In genomic region chr10:60256088-60256487, GRCm38 (mm10) we compare ENCODE assay signal across 19 mouse cellular contexts. TPM values are rescaled to one million over a fixed set of nuclear protein-coding genes. Genes with fewer than 3 reads are reported as not detected.
DNase-seq lines count a peak whose midpoint lies in the region; ATAC-seq and TF ChIP-seq lines count a peak whose summit lies in the region.
"Had no signal": no experiment of that assay in that cellular context is flagged by ENCODE, and none has a peak within 500 bp of the region (broad histone marks: within the 10 kb centered on the region; RNA-seq: fewer than 3 reads in every experiment).

No protein-coding gene starts in this region.

- TF ChIP-seq EP300 in liver, postnatal 0 days (IDR thresholded peaks at IDR 0.05; ENCODE audit: low read depth) = peak; percentile 63
- TF ChIP-seq EP300 in stomach, postnatal 0 days (optimal IDR thresholded peaks at IDR 0.05) = no peak

- no peak overlapping the region for H3K4me3 ChIP-seq in intestine, embryonic 14.5 days (ENCODE audit: low read depth, low read length)
- H3K4me3 ChIP-seq in intestine, postnatal 0 days (ENCODE audit: low read depth, low read length) = no peak overlapping the region
- no peak overlapping the region for H3K4me3 ChIP-seq in liver, postnatal 0 days (ENCODE audit: low read depth, low read length)
- H3K4me3 ChIP-seq in stomach, postnatal 0 days (ENCODE audit: low read depth, low read length) = no peak overlapping the region
- H3K4me3 ChIP-seq: embryonic facial prominence, embryonic 12.5 days; forebrain, embryonic 15.5 days; heart, embryonic 10.5 days; hindbrain, embryonic 13.5 days had no signal

- no peak overlapping the region for H3K4me2 ChIP-seq in intestine, embryonic 14.5 days (ENCODE audit: low read length)
- no peak overlapping the region for H3K4me2 ChIP-seq in intestine, postnatal 0 days (replicated peaks; ENCODE audit: low read depth)
- H3K4me2 ChIP-seq in liver, postnatal 0 days (ENCODE audit: low read depth, low read length) = no peak overlapping the region
- no peak overlapping the region for H3K4me2 ChIP-seq in stomach, postnatal 0 days (replicated peaks; ENCODE audit: low read depth)
- H3K4me2 ChIP-seq: embryonic facial prominence, embryonic 12.5 days; forebrain, embryonic 15.5 days; hindbrain, embryonic 13.5 days had no signal

- peak; percentile 72 for ATAC-seq in intestine, embryonic 14.5 days (replicated peaks; ENCODE audit: low FRiP score, low TSS enrichment, low read depth)
- peak; percentile 72 for ATAC-seq in intestine, postnatal 0 days
- ATAC-seq in liver, postnatal 0 days = 0 out of 2 replicates have a peak, but pooled peaks have one; percentile 9
- ATAC-seq in stomach, postnatal 0 days (ENCODE audit: low FRiP score, low TSS enrichment) = no peak
- ATAC-seq: forebrain, embryonic 15.5 days; hindbrain, postnatal 0 days had no signal

- intact Hi-C loops in gastrocnemius, postnatal 36 days (cut with DNase I) = no loop called here

- no peak for TF ChIP-seq CTCF in intestine, postnatal 0 days (IDR thresholded peaks at IDR 0.05; ENCODE audit: low read depth)
- no peak for TF ChIP-seq CTCF in liver, postnatal 0 days (IDR thresholded peaks at IDR 0.05; ENCODE audit: low read depth)
- TF ChIP-seq CTCF in stomach, postnatal 0 days (IDR thresholded peaks at IDR 0.05; ENCODE audit: low read depth) = no peak

- H3K27me3 ChIP-seq in intestine, embryonic 14.5 days (replicated peaks; ENCODE audit: control insufficient read depth, insufficient read depth, low read length) = no peaks in the 10 kb centered on the region
- no peaks in the 10 kb centered on the region for H3K27me3 ChIP-seq in intestine, postnatal 0 days (replicated peaks; ENCODE audit: control insufficient read depth, insufficient read depth, low read length)
- H3K27me3 ChIP-seq in liver, postnatal 0 days (ENCODE audit: insufficient read depth, low read length) = no peaks in the 10 kb centered on the region
- H3K27me3 ChIP-seq in stomach, postnatal 0 days (ENCODE audit: control insufficient read depth, insufficient read depth, low read length) = no peaks in the 10 kb centered on the region
- H3K27me3 ChIP-seq: embryonic facial prominence, embryonic 12.5 days; forebrain, embryonic 15.5 days; hindbrain, embryonic 13.5 days had no signal

- H3K4me1 ChIP-seq in intestine, embryonic 14.5 days (replicated peaks; ENCODE audit: control insufficient read depth, insufficient read depth, low read length) = no peaks in the 10 kb centered on the region
- 0 out of 2 replicates have a peak, but pooled peaks cover 5% of the 10 kb centered on the region for H3K4me1 ChIP-seq in intestine, postnatal 0 days (replicated peaks; ENCODE audit: control insufficient read depth, insufficient read depth, low read length)
- H3K4me1 ChIP-seq in liver, postnatal 0 days (ENCODE audit: insufficient read depth) = peaks cover 13% of the 10 kb centered on the region
- no peaks in the 10 kb centered on the region for H3K4me1 ChIP-seq in stomach, postnatal 0 days (replicated peaks; ENCODE audit: control insufficient read depth, insufficient read depth)
- H3K4me1 ChIP-seq: embryonic facial prominence, embryonic 12.5 days; forebrain, embryonic 15.5 days; hindbrain, embryonic 13.5 days had no signal

- no peaks in the 10 kb centered on the region for H3K36me3 ChIP-seq in intestine, embryonic 14.5 days (ENCODE audit: control insufficient read depth, insufficient read depth, low read length)
- H3K36me3 ChIP-seq in intestine, postnatal 0 days (ENCODE audit: control insufficient read depth, insufficient read depth) = no peaks in the 10 kb centered on the region
- H3K36me3 ChIP-seq in liver, postnatal 0 days (replicated peaks; ENCODE audit: insufficient read depth, low read length) = no peaks in the 10 kb centered on the region
- no peaks in the 10 kb centered on the region for H3K36me3 ChIP-seq in stomach, postnatal 0 days (ENCODE audit: control insufficient read depth, insufficient read depth, low read length)
- H3K36me3 ChIP-seq: embryonic facial prominence, embryonic 12.5 days; forebrain, embryonic 15.5 days; heart, embryonic 10.5 days; hindbrain, embryonic 13.5 days had no signal

- no peaks in the 10 kb centered on the region for H3K9me3 ChIP-seq in intestine, embryonic 14.5 days (ENCODE audit: control insufficient read depth, low read length)
- no peaks in the 10 kb centered on the region for H3K9me3 ChIP-seq in intestine, postnatal 0 days (ENCODE audit: control insufficient read depth)
- no peaks in the 10 kb centered on the region for H3K9me3 ChIP-seq in liver, postnatal 0 days (ENCODE audit: low read length)
- no peaks in the 10 kb centered on the region for H3K9me3 ChIP-seq in stomach, postnatal 0 days (ENCODE audit: control insufficient read depth, low read length)
- H3K9me3 ChIP-seq: embryonic facial prominence, embryonic 12.5 days; forebrain, embryonic 15.5 days; heart, embryonic 10.5 days; hindbrain, embryonic 13.5 days had no signal

- peak overlapping the region; percentile 57 for H3K27ac ChIP-seq in intestine, embryonic 14.5 days (ENCODE audit: low read depth)
- no peak overlapping the region for H3K27ac ChIP-seq in intestine, postnatal 0 days (ENCODE audit: low read depth, low read length)
- H3K27ac ChIP-seq in liver, postnatal 0 days (ENCODE audit: low read depth) = no peak overlapping the region
- H3K27ac ChIP-seq in stomach, postnatal 0 days (replicated peaks) = 0 out of 2 replicates have a peak overlapping the region, but pooled peaks have one; percentile 8
- H3K27ac ChIP-seq: embryonic facial prominence, embryonic 12.5 days; forebrain, embryonic 15.5 days; heart, embryonic 10.5 days; hindbrain, embryonic 13.5 days; hindbrain, postnatal 0 days had no signal

- no peak overlapping the region for H3K9ac ChIP-seq in intestine, embryonic 14.5 days (ENCODE audit: low read length)
- no peak overlapping the region for H3K9ac ChIP-seq in intestine, postnatal 0 days (ENCODE audit: low read depth, low read length)
- H3K9ac ChIP-seq in liver, postnatal 0 days (replicated peaks) = no peak overlapping the region
- no peak overlapping the region for H3K9ac ChIP-seq in stomach, postnatal 0 days (ENCODE audit: low read length)
- H3K9ac ChIP-seq: embryonic facial prominence, embryonic 12.5 days; forebrain, embryonic 15.5 days; hindbrain, embryonic 13.5 days had no signal

- 69% methylated on average over 6 of the region's 6 CpGs for WGBS in intestine, embryonic 14.5 days
- 34% methylated on average over 6 of the region's 6 CpGs for whole genome bisulfite sequencing in intestine, postnatal 0 days
- 60% methylated on average over 6 of the region's 6 CpGs for WGBS in liver, postnatal 0 days (ENCODE audit: insufficient replicate concordance)
- WGBS in stomach, postnatal 0 days = 55% methylated on average over 6 of the region's 6 CpGs

- DNase-seq in intestine, embryonic 14.5 days (ENCODE audit: low spot score) = no peak
- DNase-seq in liver, postnatal 0 days = no peak
- no peak for DNase-seq in stomach, postnatal 0 days (ENCODE audit: low spot score)
- DNase-seq in thymus, adult 18-20 months = no peak
- DNase-seq in gastrocnemius, postnatal 36 days = no peak
- no peak for DNase-seq in heart, adult 8-10 months (ENCODE audit: low spot score)
- DNase-seq: adrenal gland, adult 8-10 months; cerebellum, adult 11-12 months; cerebellum, adult 9-10 months; cerebellum, postnatal 25 days; gastrocnemius, postnatal 10 days; heart, postnatal 10 days; heart, postnatal 4 days had no signal

RNA-seq across cellular contexts. Expression of gene Psap, which starts 21.3 kb away (rescaled TPM):
- polyA plus RNA-seq in intestine, embryonic 14.5 days (2014; fragmentation: Nextera tagmentation; extraction: Ambion mirVana) = 104 and 124 TPM in 2 replicates
- 135 and 137 TPM in 2 replicates for polyA plus RNA-seq in intestine, postnatal 0 days (2015; fragmentation: Nextera tagmentation; extraction: Ambion mirVana)
- 105 and 110 TPM in 2 replicates for polyA plus RNA-seq in liver, postnatal 0 days (2015; fragmentation: Nextera tagmentation; extraction: Ambion mirVana)
- polyA plus RNA-seq in stomach, postnatal 0 days (2015; fragmentation: Nextera tagmentation; extraction: Ambion mirVana) = 128 and 129 TPM in 2 replicates
- 100 to 1,000 TPM; 685 to 809 TPM for total RNA-seq in gastrocnemius, postnatal 36 days (2021)
- 1,000 to 10,000 TPM; 1,268 to 1,360 (median 1,315) TPM for total RNA-seq in heart, adult 8-10 months (2022)

RNA-seq across cellular contexts. Expression of gene Chst3, which starts 37.0 kb away (rescaled TPM):
- polyA plus RNA-seq in intestine, embryonic 14.5 days (2014; fragmentation: Nextera tagmentation; extraction: Ambion mirVana) = 1.3 and 1.7 TPM in 2 replicates
- 0.27 and 0.29 TPM in 2 replicates for polyA plus RNA-seq in intestine, postnatal 0 days (2015; fragmentation: Nextera tagmentation; extraction: Ambion mirVana)
- polyA plus RNA-seq in liver, postnatal 0 days (2015; fragmentation: Nextera tagmentation; extraction: Ambion mirVana) = 0.73 TPM in 2 replicates
- 1.1 and 1.4 TPM in 2 replicates for polyA plus RNA-seq in stomach, postnatal 0 days (2015; fragmentation: Nextera tagmentation; extraction: Ambion mirVana)
- total RNA-seq in gastrocnemius, postnatal 36 days (2021) = under 1 TPM; 0.36 to 0.37 TPM
- 1 to 10 TPM in 1 of 4 experiments, under 1 TPM in 3; 0.65 to 1.2 (median 0.80) TPM for total RNA-seq in heart, adult 8-10 months (2022)

Comparison
In these comparisons a context has a peak if more than half of its experiments do, and no peak if none do; other contexts are left out.
1. H3K27ac ChIP-seq: peak in intestine, embryonic 14.5 days (single experiment) and stomach, postnatal 0 days (single experiment); none in intestine, postnatal 0 days (single experiment) and liver, postnatal 0 days (single experiment).